ENCODE assay signal across 8 mouse cellular contexts in genomic region chr17:56758132-56758531, GRCm38 (mm10). TPM values are rescaled to one million over a fixed set of nuclear protein-coding genes. Genes with fewer than 3 reads are reported as not detected.
A peak's percentile ranks its signal among the peaks of the same experiment; 100 is the strongest.
DNase-seq lines count a peak whose midpoint lies in the region; ATAC-seq and TF ChIP-seq lines count a peak whose summit lies in the region.

No protein-coding gene starts in this region.

- H3K9ac ChIP-seq in neural tube, embryonic 11.5 days (ENCODE audit: low read length), result no peak overlapping the region

- peaks cover 47% of the 10 kb centered on the region for H3K27me3 ChIP-seq in neural tube, embryonic 11.5 days (ENCODE audit: control insufficient read depth, insufficient read depth, low read length)
- H3K27me3 ChIP-seq in cerebellum, adult 2 months (ENCODE audit: control insufficient read depth, insufficient read depth, low read length), result peaks cover 2% of the 10 kb centered on the region; the same call in 1 of the 2 replicates
- H3K27me3 ChIP-seq in heart, embryonic 10.5 days (ENCODE audit: insufficient read depth, poor library complexity, severe bottlenecking), result peaks cover 78% of the 10 kb centered on the region

- DNase-seq in neural tube, embryonic 11.5 days (ENCODE audit: low spot score), result peak; percentile 65
- DNase-seq in neural tube, embryonic 10.5 days (ENCODE audit: extremely low spot score, low spot score), result no peak
- peak; percentile 56 to 64 for DNase-seq in cerebellum, adult 2 months
- DNase-seq in heart, embryonic 10.5 days (ENCODE audit: low spot score), result peak; percentile 90
- peak; percentile 78 for DNase-seq in kidney, postnatal 14 days
- peak; percentile 65 for DNase-seq in lung, adult 2 months
- peak; percentile 61 for DNase-seq in retina, postnatal 1 day
- DNase-seq in thymus, postnatal 4 days, result peak; percentile 97

- TF ChIP-seq CTCF in cerebellum, adult 2 months (IDR thresholded peaks at IDR 0.05; ENCODE audit: borderline replicate concordance, insufficient read depth, low read depth, low read length), result peak; percentile 48; the same call in 1 of the 2 replicates
- 0 out of 2 replicates have a peak, but pooled peaks have one; percentile 14 for TF ChIP-seq CTCF in lung, adult 2 months (IDR thresholded peaks at IDR 0.05; ENCODE audit: insufficient read depth, low read length)

- no peak overlapping the region for H3K27ac ChIP-seq in neural tube, embryonic 11.5 days (ENCODE audit: low read depth, low read length)
- no peak overlapping the region for H3K27ac ChIP-seq in cerebellum, adult 2 months (ENCODE audit: insufficient read depth, low read length)
- H3K27ac ChIP-seq in heart, embryonic 10.5 days, result peak overlapping the region; percentile 81; the same call in 1 of the 2 replicates

- no peak overlapping the region for H3K4me2 ChIP-seq in neural tube, embryonic 11.5 days (ENCODE audit: low read depth)

- WGBS in neural tube, embryonic 11.5 days, result 7% methylated on average over 12 of the region's 12 CpGs
- 4% methylated on average over 12 of the region's 12 CpGs for WGBS in cerebellum, adult 2 months
- WGBS in heart, embryonic 10.5 days, result 7% methylated on average over 12 of the region's 12 CpGs
- 5% methylated on average over 12 of the region's 12 CpGs for WGBS in lung, adult 2 months

- no peak for ATAC-seq in neural tube, embryonic 11.5 days (ENCODE audit: insufficient read depth, low FRiP score, low TSS enrichment)

- no peak overlapping the region for H3K4me3 ChIP-seq in neural tube, embryonic 11.5 days (ENCODE audit: low read depth, low read length)
- H3K4me3 ChIP-seq in cerebellum, adult 2 months (replicated peaks; ENCODE audit: insufficient read depth, low read depth, low read length), result no peak overlapping the region
- H3K4me3 ChIP-seq in heart, embryonic 10.5 days, result peak overlapping the region; percentile 67
- no peak overlapping the region for H3K4me3 ChIP-seq in lung, adult 2 months (replicated peaks; ENCODE audit: extremely low read depth, low read depth, low read length)

- no peaks in the 10 kb centered on the region for H3K36me3 ChIP-seq in neural tube, embryonic 11.5 days (ENCODE audit: control insufficient read depth, insufficient read depth, low read length)
- H3K36me3 ChIP-seq in heart, embryonic 10.5 days, result no peaks in the 10 kb centered on the region

- H3K9me3 ChIP-seq in neural tube, embryonic 11.5 days (ENCODE audit: control insufficient read depth, low read length), result no peaks in the 10 kb centered on the region
- H3K9me3 ChIP-seq in heart, embryonic 10.5 days, result peaks cover 7% of the 10 kb centered on the region; the same call in 1 of the 2 replicates

- peaks cover 14% of the 10 kb centered on the region for H3K4me1 ChIP-seq in neural tube, embryonic 11.5 days (ENCODE audit: control insufficient read depth, insufficient read depth, low read length)
- peaks cover 13% of the 10 kb centered on the region for H3K4me1 ChIP-seq in cerebellum, adult 2 months (ENCODE audit: control insufficient read depth, insufficient read depth, low read length)
- peaks cover 56% of the 10 kb centered on the region for H3K4me1 ChIP-seq in heart, embryonic 10.5 days
- peaks cover 3% of the 10 kb centered on the region for H3K4me1 ChIP-seq in lung, adult 2 months (ENCODE audit: control insufficient read depth, insufficient read depth, low read length)

- no peak for TF ChIP-seq POLR2A in cerebellum, adult 2 months (IDR thresholded peaks at IDR 0.05; ENCODE audit: borderline replicate concordance, insufficient read depth, low read length)
- TF ChIP-seq POLR2A in lung, adult 2 months (IDR thresholded peaks at IDR 0.05; ENCODE audit: borderline replicate concordance, extremely low read depth, low read depth, low read length), result no peak

RNA-seq across cellular contexts. Expression of gene Nrtn, which starts 0.8 kb away (rescaled TPM):
- polyA plus RNA-seq in neural tube, embryonic 11.5 days (2014; fragmentation: Nextera tagmentation; extraction: Ambion mirVana), result 5.8 and 6.3 TPM in 2 replicates
- polyA plus RNA-seq in cerebellum, adult 2 months (2012; rRNA removed), result 7.2 and 9.3 TPM in 2 replicates
- 3.3 and 7.4 TPM in 2 replicates for polyA plus RNA-seq in heart, embryonic 10.5 days (2016; fragmentation: Nextera tagmentation; extraction: Ambion mirVana)
- polyA plus RNA-seq in lung, adult 2 months (2012; rRNA removed), result 17.3 and 23.2 TPM in 2 replicates

RNA-seq across cellular contexts. Expression of gene Dus3l, which starts 6.4 kb away (rescaled TPM):
- 36.6 and 42.3 TPM in 2 replicates for polyA plus RNA-seq in neural tube, embryonic 11.5 days (2014; fragmentation: Nextera tagmentation; extraction: Ambion mirVana)
- 168 and 169 TPM in 2 replicates for polyA plus RNA-seq in cerebellum, adult 2 months (2012; rRNA removed)
- 39.6 and 41.4 TPM in 2 replicates for polyA plus RNA-seq in heart, embryonic 10.5 days (2016; fragmentation: Nextera tagmentation; extraction: Ambion mirVana)
- polyA plus RNA-seq in lung, adult 2 months (2012; rRNA removed), result 81.7 and 84.5 TPM in 2 replicates

RNA-seq across cellular contexts. Expression of gene Prr22, which starts 11.9 kb away (rescaled TPM):
- polyA plus RNA-seq in neural tube, embryonic 11.5 days (2014; fragmentation: Nextera tagmentation; extraction: Ambion mirVana), result 0.77 and 1.1 TPM in 2 replicates
- polyA plus RNA-seq in cerebellum, adult 2 months (2012; rRNA removed), result 3.0 and 3.5 TPM in 2 replicates
- polyA plus RNA-seq in heart, embryonic 10.5 days (2016; fragmentation: Nextera tagmentation; extraction: Ambion mirVana), result 1.3 and 2.1 TPM in 2 replicates
- 1.6 and 2.2 TPM in 2 replicates for polyA plus RNA-seq in lung, adult 2 months (2012; rRNA removed)

RNA-seq across cellular contexts. Expression of gene Vmac, which starts 40.3 kb away (rescaled TPM):
- 17.3 and 17.6 TPM in 2 replicates for polyA plus RNA-seq in neural tube, embryonic 11.5 days (2014; fragmentation: Nextera tagmentation; extraction: Ambion mirVana)
- polyA plus RNA-seq in cerebellum, adult 2 months (2012; rRNA removed), result 17.0 and 18.2 TPM in 2 replicates
- polyA plus RNA-seq in heart, embryonic 10.5 days (2016; fragmentation: Nextera tagmentation; extraction: Ambion mirVana), result 10.2 and 12.7 TPM in 2 replicates
- 31.9 and 32.4 TPM in 2 replicates for polyA plus RNA-seq in lung, adult 2 months (2012; rRNA removed)

RNA-seq across cellular contexts. Expression of gene Ndufa11, which starts 40.6 kb away (rescaled TPM):
- 403 and 406 TPM in 2 replicates for polyA plus RNA-seq in neural tube, embryonic 11.5 days (2014; fragmentation: Nextera tagmentation; extraction: Ambion mirVana)
- 518 and 557 TPM in 2 replicates for polyA plus RNA-seq in cerebellum, adult 2 months (2012; rRNA removed)
- 518 and 632 TPM in 2 replicates for polyA plus RNA-seq in heart, embryonic 10.5 days (2016; fragmentation: Nextera tagmentation; extraction: Ambion mirVana)
- 348 and 393 TPM in 2 replicates for polyA plus RNA-seq in lung, adult 2 months (2012; rRNA removed)
